Mouse (Mus musculus) embryonic fibroblast, embryonic 13.5 days (primary cell): Measurements from ENCODE around the gene Map2k1. TPM values are rescaled to one million over a fixed set of nuclear protein-coding genes. Genes with fewer than 3 reads are reported as not detected.
"Not testable (repeated sequence)": the region's sequence is repeated elsewhere in the genome, so short reads cannot be mapped to it uniquely, and the experiment has no call there.

Source experiments
- H3K27ac ChIP-seq: 2 replicates; pipeline ENCODE4 v1.5.1; 2012; ENCODE audit warnings: low read length, control low read depth, inconsistent platforms; ENCODE audit not compliant: insufficient read depth
- H3K4me1 ChIP-seq: 2 replicates; pipeline ENCODE4 v1.6.1; 2011; ENCODE audit warnings: low read length; ENCODE audit not compliant: control insufficient read depth, insufficient read depth
- H3K4me3 ChIP-seq: 2 replicates; pipeline ENCODE4 v1.5.1; 2011; ENCODE audit warnings: mild to moderate bottlenecking, control low read depth, low read length; ENCODE audit not compliant: insufficient read depth
- CTCF ChIP-seq: IDR thresholded peaks from 2 replicates; pipeline ENCODE4 v1.5.1; 2011; ENCODE audit warnings: mild to moderate bottlenecking, control low read depth, low read length, moderate library complexity, borderline replicate concordance; ENCODE audit not compliant: insufficient read depth
- POLR2A ChIP-seq: IDR thresholded peaks from 2 replicates; pipeline ENCODE4 v1.6.1; 2011; ENCODE audit warnings: low read depth, mild to moderate bottlenecking, control low read depth, low read length, moderate library complexity
- polyA plus RNA-seq: library from polyadenylated mRNA; stranded (reverse); fragments of >200 nt; gene quantifications from 2 replicates; pipeline ENCODE4 v1.2.4, GENCODE M21; 2011; ENCODE audit warnings: low read depth; ENCODE audit not compliant: missing spikeins, insufficient read length

The Map2k1 gene
- polyA plus RNA-seq, 1 experiment = 58.4 TPM

GRCm38 (mm10) chr9:64219305-64219704 is 34.1 kb downstream of the Map2k1 start:
- H3K27ac ChIP-seq = no peak overlapping the region

DNA sequence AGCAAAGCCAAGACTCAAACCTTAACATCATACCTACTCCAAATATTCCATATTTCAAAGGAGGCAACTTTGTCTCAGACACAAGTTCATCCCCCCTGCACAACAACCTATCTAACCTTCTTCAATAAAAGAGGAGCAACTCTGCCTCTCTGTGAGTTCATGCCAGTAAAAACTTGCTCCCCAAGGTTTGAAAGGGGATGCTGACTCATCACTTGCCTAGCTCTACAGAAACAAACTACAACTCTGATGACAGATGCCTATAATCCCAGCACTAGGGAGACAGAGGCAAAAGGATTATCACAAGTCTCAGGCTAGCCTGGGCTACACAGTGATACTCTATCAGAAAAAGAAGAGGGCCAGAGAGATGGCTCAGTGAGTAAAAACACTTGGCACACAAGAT is 35.5 kb downstream of the Map2k1 start:
- Histone ChIP-seq H3K27ac (no peak overlapping the region), H3K4me1 (0 out of 2 replicates have a peak, but pooled peaks cover 9% of the 10 kb centered on the region), H3K4me3 (no peak overlapping the region)
- TF ChIP-seq POLR2A = no peak
- TF ChIP-seq CTCF = no peak

More at GRCm38 (mm10) chr9:64219305-64219704, 34.1 kb downstream of the Map2k1 start:
- no peak overlapping the region for H3K4me3 ChIP-seq
- H3K4me1 ChIP-seq = 0 out of 2 replicates have a peak, but pooled peaks cover 9% of the 10 kb centered on the region
- TF ChIP-seq POLR2A = no peak
- TF ChIP-seq CTCF = no peak

DNA sequence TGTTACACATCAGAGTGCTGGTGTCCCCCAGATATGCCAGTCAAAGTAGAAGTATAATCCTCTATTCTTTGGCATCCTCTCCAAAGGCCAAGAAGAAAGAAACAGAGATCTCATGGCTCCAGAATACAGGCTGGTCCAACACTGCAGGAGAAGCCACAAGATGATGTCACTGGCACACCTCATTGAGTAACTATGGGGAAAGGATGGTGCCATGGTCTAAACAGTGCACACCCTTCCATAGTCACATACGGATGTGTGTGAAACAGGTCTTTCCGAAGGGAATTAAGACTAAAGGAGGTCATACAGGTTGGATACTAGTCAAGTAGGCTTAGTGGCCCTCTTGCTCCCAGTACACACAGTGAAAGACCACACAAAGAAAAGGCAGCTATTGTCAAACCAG is 36.8 kb downstream of the Map2k1 start:
- Histone ChIP-seq H3K4me3 (no peak overlapping the region), H3K27ac (no peak overlapping the region), H3K4me1 (0 out of 2 replicates have a peak, but pooled peaks cover 9% of the 10 kb centered on the region)
- TF ChIP-seq CTCF (no peak), POLR2A (no peak)

DNA sequence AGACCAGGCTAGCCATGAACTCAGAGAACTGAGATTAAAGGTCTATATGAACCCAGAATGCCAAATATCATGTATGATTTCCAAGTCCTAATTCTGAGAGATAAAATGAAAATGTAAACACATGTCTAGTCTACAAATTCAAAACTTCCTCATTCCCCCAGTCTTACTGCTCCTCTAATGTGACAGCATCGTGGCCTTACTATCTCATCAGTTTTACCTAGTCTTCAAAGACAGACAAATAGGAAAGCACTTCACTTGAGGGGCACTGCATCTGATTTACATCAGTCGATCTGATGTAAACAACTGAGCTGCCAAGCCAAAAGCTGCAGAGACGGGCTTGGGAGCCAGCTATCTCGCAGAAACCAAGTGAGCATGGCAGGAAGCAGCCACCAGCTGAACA is 37.3 kb downstream of the Map2k1 start:
- H3K4me1 ChIP-seq = 0 out of 2 replicates have a peak, but pooled peaks cover 9% of the 10 kb centered on the region
- H3K27ac ChIP-seq = no peak overlapping the region
- no peak overlapping the region for H3K4me3 ChIP-seq
- TF ChIP-seq POLR2A (no peak), CTCF (no peak)

DNA sequence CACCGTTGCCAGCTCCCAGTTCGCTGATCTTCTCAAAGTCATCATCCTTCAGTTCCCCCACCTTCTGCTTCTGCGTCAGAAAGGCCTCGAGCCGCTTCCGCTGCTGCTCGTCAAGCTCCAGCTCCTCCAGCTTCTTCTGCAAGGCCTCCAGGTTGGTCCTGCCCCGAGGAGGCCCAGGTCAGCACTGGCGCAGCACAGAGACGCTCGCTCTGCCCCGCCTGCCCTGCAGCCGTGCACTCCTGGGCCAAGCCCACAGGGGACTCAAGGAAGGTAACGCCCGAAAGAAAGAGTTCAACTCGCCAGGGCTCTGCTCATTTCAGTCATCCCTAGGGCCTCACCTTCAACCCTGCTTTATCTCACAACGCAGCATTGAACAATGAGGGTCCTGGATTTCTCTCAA is 39.0 kb downstream of the Map2k1 start:
- Histone ChIP-seq H3K4me3 (no peak overlapping the region), H3K4me1 (0 out of 2 replicates have a peak, but pooled peaks cover 9% of the 10 kb centered on the region), H3K27ac (no peak overlapping the region)
- no peak for TF ChIP-seq POLR2A

DNA sequence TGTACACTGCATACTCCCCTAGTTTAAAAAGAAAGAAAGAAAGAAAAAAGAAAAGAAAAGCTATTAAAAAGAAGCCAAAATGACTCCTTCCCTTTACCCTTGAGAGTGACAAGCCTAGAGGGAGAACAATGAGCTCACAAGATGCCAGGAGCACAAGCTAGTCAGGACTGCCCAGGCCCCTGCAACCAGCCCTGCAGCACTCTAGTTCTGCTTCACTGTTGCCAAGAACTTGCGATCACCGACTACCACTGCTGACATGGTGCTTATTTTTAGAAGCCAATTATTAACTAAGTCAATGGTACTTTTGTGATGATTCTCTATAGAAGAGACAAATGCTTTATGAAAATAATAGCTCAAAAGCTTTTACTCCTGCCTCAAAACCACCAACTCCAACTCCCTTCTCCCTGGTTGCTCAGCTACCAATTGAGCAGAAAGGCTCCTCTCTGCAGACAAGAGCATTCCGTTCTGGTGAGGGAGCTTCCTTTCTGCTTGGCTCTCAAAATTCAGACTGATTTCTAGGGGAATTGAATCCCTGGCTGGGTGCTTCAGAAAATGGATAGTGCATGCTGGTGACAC is 45.8 kb downstream of the Map2k1 start:
- no peak overlapping the region for H3K27ac ChIP-seq
- no peaks in the 10 kb centered on the region for H3K4me1 ChIP-seq
- no peak overlapping the region for H3K4me3 ChIP-seq
- TF ChIP-seq CTCF = no peak

DNA sequence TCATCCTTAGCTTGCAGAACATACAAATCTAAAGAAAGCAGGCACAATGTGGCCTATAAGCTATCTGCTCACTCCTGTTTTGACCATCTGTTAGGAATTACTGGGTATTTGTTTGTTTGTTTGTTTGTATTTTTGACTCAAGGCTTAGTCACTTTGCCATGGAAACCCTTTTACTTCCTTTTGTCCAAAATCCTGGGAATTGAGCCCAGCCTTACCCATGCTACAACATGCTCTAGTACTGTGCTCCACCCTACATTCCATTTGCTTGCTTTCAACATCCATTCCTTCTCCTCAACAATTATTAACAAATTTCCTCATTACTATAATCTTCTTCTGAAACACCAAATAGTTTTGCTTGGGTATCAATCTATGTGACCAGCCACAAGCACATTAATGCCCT is 50.6 kb downstream of the Map2k1 start:
- TF ChIP-seq POLR2A = no peak
- H3K27ac ChIP-seq = peak overlapping the region; percentile 54
- no peaks in the 10 kb centered on the region for H3K4me1 ChIP-seq
- no peak overlapping the region for H3K4me3 ChIP-seq

GRCm38 (mm10) chr9:64202331-64202730 is 51.1 kb downstream of the Map2k1 start:
- TF ChIP-seq POLR2A (no peak), CTCF (no peak)
- no peaks in the 10 kb centered on the region for H3K4me1 ChIP-seq
- peak overlapping the region; percentile 54 for H3K27ac ChIP-seq
- no peak overlapping the region for H3K4me3 ChIP-seq

GRCm38 (mm10) chr9:64199897-64200296 is 53.5 kb downstream of the Map2k1 start:
- Histone ChIP-seq H3K27ac (no peak overlapping the region), H3K4me3 (no peak overlapping the region), H3K4me1 (no peaks in the 10 kb centered on the region)
- TF ChIP-seq POLR2A = no peak

- H3K27ac ChIP-seq, H3K4me1 ChIP-seq, H3K4me3 ChIP-seq: not testable (repeated sequence)
Measured at GRCm38 (mm10) chr9:64198763-64199418, 54.5 kb downstream of the Map2k1 start.
